Mouse (Mus musculus): Measurements from ENCODE around the gene Robo1.

GRCm38 (mm10) chr16:72889401-72889800 is 581.3 kb downstream of the Robo1 start:
- TF ChIP-seq POLR2A (IDR thresholded peaks at IDR 0.05; ENCODE audit: insufficient read depth, low read depth, low read length) (no peak), CTCF (IDR thresholded peaks at IDR 0.05; ENCODE audit: insufficient read depth, low read depth, low read length) (no peak)
